In the genomic region with DNA sequence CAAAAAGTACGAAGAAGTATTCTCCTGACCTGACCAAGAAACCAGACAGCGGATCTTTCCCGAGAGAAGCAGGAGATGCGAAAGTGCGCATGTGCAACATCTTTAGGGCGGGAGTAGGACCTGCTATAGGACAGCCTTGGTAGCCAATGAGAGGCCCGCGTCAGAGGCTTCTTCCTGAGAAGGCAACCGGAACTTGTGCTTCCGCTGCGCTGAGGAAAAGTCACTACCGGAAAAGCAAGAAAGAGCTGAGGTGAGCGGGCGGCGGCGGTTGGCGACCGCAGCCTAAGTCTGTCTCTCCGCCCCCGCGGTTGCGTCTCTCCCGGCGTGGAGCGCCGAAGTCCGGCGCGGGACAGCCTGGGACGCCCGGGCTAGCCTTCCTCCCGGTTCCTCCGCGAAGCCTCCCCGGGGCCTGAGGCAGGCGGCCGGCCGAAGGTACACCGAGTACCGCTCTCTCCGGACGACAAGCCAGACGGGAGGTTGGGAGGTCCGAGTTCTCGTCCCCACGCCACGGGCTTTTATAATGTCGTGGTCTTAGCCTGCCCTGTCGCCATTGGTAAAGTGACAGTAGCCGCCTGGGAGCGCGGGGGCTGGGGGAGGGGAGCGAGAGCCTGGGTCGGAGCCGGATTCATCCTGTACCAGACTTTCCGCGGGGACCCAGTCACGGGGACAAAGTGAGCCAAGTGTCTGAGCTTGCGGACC, we compare ENCODE assay signal across 8 mouse cellular contexts. TPM values are rescaled to one million over a fixed set of nuclear protein-coding genes. Genes with fewer than 3 reads are reported as not detected.
DNase-seq lines count a peak whose midpoint lies in the region; ATAC-seq lines count a peak whose summit lies in the region.

A gene (plus strand): TSS at position 166 of the 699 bp plus-strand sequence.

- peak; percentile 97 for DNase-seq in NIH3T3 (ENCODE audit: low read depth)
- peak; percentile 93 to 96 for DNase-seq in cerebellum, postnatal 10 days
- DNase-seq in frontal cortex, postnatal 10 days (ENCODE audit: low spot score in 2 of 2), result peak; percentile 92
- DNase-seq in layer of hippocampus, postnatal 14 days (ENCODE audit: low spot score in 2 of 2), result peak; percentile 89 to 97
- peak; percentile 95 for DNase-seq in lung, postnatal 14 days
- DNase-seq in retina, adult 2 months (ENCODE audit: low read depth, low spot score), result peak; percentile 90
- peak; percentile 90 to 96 for DNase-seq in thymus, postnatal 36 days

- H3K27ac ChIP-seq in hindbrain, embryonic 12.5 days, result peak within 1 kb of the TSS; percentile 91

- H3K36me3 ChIP-seq in hindbrain, embryonic 12.5 days, result peaks cover 11% of the 10 kb centered on the region

- H3K9me3 ChIP-seq in hindbrain, embryonic 12.5 days (replicated peaks), result no peaks in the 10 kb centered on the region

- peaks cover 4% of the 10 kb centered on the region for H3K4me1 ChIP-seq in hindbrain, embryonic 12.5 days

- H3K27me3 ChIP-seq in hindbrain, embryonic 12.5 days, result no peaks in the 10 kb centered on the region

- under 1% methylated on average over 55 of the region's 59 CpGs for WGBS in hindbrain, embryonic 12.5 days

- peak within 1 kb of the TSS; percentile 77 for H3K4me2 ChIP-seq in hindbrain, embryonic 12.5 days (replicated peaks)

- H3K4me3 ChIP-seq in hindbrain, embryonic 12.5 days, result peak within 1 kb of the TSS; percentile 96

- peak; percentile 99 for ATAC-seq in hindbrain, embryonic 12.5 days (ENCODE audit: low FRiP score)

- H3K9ac ChIP-seq in hindbrain, embryonic 12.5 days, result peak within 1 kb of the TSS; percentile 90

RNA-seq across cellular contexts. Expression of the gene that starts here (rescaled TPM):
- polyA plus RNA-seq in hindbrain, embryonic 12.5 days (2016; fragmentation: Nextera tagmentation; extraction: Ambion mirVana), result 79.3 and 85.9 TPM in 2 replicates
- total RNA-seq in layer of hippocampus, postnatal 14 days (2021), result 10 to 100 TPM; 35.5 to 36.8 TPM

Comparison
In these comparisons a context has a peak if more than half of its experiments do, and no peak if none do; other contexts are left out.
1. Peak in every context shown above with its lines: DNase-seq, ATAC-seq, H3K4me3 ChIP-seq and H3K27ac ChIP-seq.